Mouse (Mus musculus): Measurements from ENCODE around the gene Prune1.

DNA sequence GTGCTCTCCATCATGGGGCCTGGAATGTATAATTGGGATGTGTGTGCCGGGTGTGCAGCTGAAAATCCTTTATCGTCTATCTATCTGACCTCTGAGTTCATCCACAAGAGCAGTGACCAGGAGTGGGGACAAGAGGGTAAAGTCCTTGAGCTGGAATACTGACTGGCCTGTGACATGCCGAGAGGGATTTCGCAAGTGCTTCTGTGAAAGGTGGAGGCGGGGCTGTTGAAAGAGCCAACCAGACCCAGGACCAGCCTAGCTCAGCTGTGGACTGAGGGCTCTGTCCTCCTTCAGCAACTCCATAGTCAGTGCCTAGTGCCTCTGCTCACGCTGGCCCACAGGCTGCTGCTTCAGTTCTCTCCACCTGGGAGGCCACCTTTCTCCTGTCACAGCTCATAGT is 36.7 kb upstream of the Prune1 start:
- TF ChIP-seq CTCF (IDR thresholded peaks at IDR 0.05) = 0 out of 2 replicates have a peak, but pooled peaks have one; percentile 22
- peak; percentile 77; the same call in 1 of the 2 replicates for TF ChIP-seq EP300 (IDR thresholded peaks at IDR 0.05)

All from lung, postnatal 0 days (tissue).